Mouse (Mus musculus): ENCODE measurements around the gene Wnt8b.
"Not testable (repeated sequence)": the region's sequence is repeated elsewhere in the genome, so short reads cannot be mapped to it uniquely, and the experiment has no call there.

The Wnt8b gene

DNA sequence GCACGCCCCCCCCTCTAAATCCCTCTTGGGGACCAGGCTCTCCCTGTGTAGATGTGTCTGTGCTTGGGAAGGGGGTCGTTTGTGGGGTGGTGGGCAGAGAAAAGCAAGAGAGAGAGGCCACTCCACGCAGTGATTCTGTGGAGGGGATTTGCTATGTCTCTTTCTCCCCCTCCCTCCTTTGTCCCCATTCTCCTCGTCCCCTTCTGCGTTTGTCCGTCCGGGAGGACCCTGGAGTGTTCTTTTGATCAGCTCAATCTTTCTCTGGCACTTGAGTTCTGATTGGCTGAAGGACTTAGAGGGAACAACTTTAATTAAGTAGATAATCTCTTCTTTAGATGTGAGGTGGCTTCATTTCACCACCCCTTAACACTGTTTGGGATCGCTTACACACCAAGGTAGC is at the start of gene Wnt8b:
Wnt8b (plus strand) TSS at position 345 of the 400 bp plus-strand sequence.
- DNase-seq = no peak

- no peak for DNase-seq
Measured at GRCm38 (mm10) chr19:44445755-44446154, 47.5 kb upstream of the Wnt8b start.

DNA sequence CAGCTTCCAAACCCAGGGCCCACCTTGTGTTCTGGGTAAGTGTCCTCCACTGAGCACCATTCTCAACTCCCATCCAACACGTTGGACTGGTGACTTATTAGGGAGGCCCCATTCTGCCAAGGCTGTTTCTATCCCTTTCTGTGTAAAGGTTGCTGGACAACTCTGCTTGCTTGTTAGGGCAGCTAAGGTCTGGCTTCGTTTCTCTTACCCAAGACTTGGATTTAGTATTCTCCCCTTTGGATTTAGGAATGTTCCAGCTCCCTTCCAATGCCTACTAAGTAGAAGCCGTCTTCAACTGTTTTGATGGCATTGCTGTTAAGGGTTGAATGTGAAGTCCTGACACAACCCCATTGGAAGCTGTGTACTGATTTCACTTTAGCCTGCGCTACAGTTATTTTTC is 45.3 kb upstream of the Wnt8b start:
- DNase-seq = no peak

GRCm38 (mm10) chr19:44454862-44455261 is 38.4 kb upstream of the Wnt8b start:
- no peak for DNase-seq

DNA sequence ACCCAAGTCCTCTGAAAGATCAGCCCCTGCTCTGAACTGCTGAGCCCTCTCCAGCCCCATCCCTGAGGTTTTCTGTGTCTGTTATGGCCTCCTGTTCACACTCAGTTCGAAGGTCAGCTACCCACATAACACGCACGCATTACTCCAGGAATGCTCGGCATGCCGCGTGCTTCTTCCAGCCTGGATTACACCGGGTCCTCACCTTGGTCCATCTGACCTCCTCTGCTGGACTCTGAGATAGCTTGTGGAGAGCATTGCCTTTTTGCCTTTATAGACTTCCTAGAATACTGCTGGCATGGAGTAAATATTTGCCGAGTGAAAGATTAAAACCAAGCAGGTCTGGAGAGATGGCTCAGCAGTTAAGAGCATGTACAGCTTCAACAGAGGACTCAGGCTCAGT is 37.9 kb upstream of the Wnt8b start:
- DNase-seq = no peak

GRCm38 (mm10) chr19:44457359-44458055 is 35.8 kb upstream of the Wnt8b start:
- DNase-seq = peak in 1 of 2 experiments; percentile 28

DNA sequence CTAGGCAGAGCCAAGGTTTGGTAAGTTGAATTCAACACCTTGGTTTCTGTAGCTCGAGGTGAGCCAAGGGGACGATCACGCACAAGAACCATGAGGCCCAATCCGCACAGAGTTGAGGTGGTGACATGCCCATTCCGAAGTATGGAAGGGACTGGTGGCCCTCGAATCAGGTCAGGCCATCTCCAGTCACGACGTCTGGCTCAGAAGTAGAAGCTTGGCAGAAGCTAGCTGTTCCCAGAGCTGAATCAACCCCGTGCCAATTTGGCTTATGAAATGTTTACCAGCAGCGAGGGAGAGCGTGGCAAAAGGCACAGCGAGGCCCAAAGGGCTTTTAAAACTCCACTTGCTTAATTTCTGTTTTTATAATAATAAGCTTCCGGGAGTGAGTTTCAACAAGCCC is 34.6 kb upstream of the Wnt8b start:
- DNase-seq = peak; percentile 31 to 51

GRCm38 (mm10) chr19:44460441-44460840 is 32.8 kb upstream of the Wnt8b start:
- no peak for DNase-seq

DNA sequence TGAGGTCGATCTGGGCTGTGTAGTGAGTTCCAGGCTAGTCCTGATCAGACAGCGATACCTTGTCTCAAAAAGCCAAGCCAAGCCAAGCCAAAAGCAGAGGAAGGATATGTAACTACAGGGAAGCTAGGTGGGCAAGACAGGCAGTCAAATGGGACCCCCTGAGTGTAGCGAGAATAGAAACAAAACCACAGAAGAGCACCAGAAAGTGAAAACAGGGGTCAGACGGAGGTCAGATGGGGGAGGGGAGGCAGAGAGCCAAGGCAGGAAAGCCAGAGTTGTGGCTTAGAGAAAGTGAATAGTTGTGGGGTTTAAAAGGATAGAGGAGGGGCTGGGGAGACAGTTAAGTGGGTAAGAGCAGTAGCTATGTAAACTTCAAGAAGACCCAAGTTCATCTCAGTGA is 31.8 kb upstream of the Wnt8b start:
- no peak for DNase-seq

GRCm38 (mm10) chr19:44462141-44462540 is 31.1 kb upstream of the Wnt8b start:
- no peak for DNase-seq

GRCm38 (mm10) chr19:44465960-44466525 is 27.2 kb upstream of the Wnt8b start:
- not testable (repeated sequence) for DNase-seq

GRCm38 (mm10) chr19:44474158-44474557 is 19.1 kb upstream of the Wnt8b start:
- DNase-seq = peak; percentile 87 to 89

GRCm38 (mm10) chr19:44475268-44475667 is 18.0 kb upstream of the Wnt8b start:
- no peak for DNase-seq

GRCm38 (mm10) chr19:44476541-44476940 is 16.7 kb upstream of the Wnt8b start:
- no peak for DNase-seq

- DNase-seq = peak; percentile 66 to 70
Measured at GRCm38 (mm10) chr19:44487266-44487665, 6.0 kb upstream of the Wnt8b start.

- DNase-seq = no peak
Measured at GRCm38 (mm10) chr19:44496511-44496910, 3.2 kb downstream of the Wnt8b start.

DNA sequence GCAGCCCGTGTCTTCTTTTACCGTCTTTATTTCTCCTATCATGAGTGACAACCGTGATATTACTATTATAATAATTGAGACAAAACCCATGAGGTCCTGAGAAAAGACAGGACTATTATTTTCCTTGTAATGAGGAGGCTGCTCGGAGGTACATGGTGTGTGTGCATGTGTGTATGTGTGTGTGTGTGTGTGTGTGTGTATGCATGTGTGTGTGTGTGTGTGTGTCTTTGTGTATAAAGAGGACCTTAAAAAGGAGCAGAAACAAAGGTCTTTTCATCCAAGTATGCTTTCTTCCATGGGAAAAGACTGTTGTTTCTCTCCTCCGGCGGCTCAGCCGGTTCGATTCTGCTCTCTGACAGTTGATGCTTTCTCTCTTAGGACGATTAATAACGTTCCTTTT is 3.7 kb downstream of the Wnt8b start:
- DNase-seq = no peak

DNA sequence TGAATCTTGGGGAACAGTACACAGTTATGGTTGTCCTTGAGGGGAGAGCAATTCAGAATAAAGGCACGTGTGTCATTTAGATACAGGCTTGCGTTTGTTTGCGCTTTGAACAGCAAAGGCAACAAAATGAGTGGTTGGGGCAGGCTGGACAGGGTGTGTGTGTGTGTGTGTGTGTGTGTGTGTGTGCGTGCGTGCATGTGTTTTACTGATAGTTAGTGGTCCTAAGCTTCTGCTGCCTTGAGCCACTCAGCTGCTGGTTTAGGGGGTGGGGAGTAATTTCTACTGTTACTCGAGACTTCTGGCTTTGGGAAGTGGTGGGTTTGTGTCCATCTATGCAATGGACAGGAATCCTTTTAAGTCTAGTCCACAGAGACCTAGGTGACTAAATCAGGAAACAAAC is 5.7 kb downstream of the Wnt8b start:
- no peak for DNase-seq

DNA sequence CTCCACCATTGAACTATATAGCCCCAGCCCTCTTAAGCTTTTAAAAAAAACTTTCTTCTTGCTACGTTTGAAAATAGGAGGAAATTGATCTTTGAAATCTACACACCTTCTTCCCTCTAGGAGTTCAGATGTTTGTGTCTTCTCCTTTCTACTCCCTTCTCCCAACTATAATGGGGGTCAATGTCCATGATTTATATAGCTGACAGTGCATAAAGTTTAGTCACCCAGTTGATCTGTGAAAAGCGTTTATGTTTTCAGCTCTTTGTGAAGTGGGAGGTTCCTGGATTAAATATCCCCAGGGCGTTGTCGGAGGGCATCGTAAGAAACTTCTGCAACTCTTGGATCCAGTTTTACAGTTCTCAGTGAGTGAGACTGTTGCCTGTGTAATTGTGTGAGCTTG is 7.0 kb downstream of the Wnt8b start:
- no peak for DNase-seq

- DNase-seq = no peak
Measured at GRCm38 (mm10) chr19:44501925-44502324, 8.7 kb downstream of the Wnt8b start.

DNA sequence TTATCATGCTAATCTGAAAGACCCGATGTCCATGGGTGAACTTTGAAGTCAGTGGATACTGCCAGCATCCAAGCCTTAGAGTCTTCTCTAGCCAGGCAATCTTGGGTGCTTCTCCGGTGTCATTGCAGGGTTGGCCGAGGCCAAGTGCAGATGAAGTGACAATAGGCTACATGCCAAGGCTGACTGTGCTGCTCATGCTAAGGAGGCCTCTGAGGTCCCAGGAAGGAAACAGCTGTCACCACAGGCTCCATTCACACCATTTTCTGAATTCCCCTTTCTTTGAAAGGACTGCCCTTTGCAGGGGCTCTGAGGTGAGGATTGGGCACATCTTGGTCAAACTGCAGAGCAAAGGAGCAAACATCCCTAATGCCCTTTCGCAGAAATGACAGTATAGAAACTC is 9.5 kb downstream of the Wnt8b start:
- DNase-seq = peak in 1 of 2 experiments; percentile 61

DNA sequence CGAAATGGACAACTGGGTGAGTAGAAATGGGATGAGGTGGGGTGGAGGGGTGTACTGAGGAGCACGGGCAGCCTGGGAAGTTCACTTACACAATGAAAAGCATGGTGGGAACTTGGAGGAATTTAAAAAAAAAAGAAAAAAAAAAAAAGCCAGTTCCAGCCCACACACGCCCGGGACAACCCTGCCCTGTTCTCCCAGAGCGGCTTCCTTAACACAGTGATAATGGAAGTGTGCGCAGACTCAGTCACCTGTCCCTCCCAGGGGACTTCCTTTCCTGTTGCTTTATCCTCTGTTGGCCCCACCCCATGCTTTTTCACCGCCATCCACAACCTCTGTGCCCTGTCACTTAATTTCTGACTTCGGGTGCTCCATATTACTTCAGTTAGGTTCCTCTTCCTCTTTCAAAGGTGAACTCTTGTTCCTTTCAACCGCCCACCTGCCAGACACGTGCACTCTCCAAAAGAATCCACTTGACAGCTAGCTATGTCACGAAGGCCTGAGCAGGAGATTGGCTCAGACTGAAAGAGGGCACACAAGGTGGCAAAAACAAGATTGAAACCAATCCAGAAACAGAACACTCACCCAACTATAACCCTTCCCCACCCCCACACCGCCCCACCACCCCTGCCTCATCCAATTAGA is 17.4 kb downstream of the Wnt8b start:
- no peak for DNase-seq

GRCm38 (mm10) chr19:44511451-44512231 is 18.4 kb downstream of the Wnt8b start:
- DNase-seq = peak; percentile 24 to 51

- DNase-seq = no peak
Measured at GRCm38 (mm10) chr19:44512601-44513000, 19.3 kb downstream of the Wnt8b start.
